Mouse (Mus musculus): ENCODE measurements around the gene Olfr1020. TPM values are rescaled to one million over a fixed set of nuclear protein-coding genes. Genes with fewer than 3 reads are reported as not detected.

The Olfr1020 gene
- polyA plus RNA-seq (2017; shearing (Covaris generic)), result under 1 TPM in 1 of 2 experiments, not detected in 1; 0.10 TPM

DNA sequence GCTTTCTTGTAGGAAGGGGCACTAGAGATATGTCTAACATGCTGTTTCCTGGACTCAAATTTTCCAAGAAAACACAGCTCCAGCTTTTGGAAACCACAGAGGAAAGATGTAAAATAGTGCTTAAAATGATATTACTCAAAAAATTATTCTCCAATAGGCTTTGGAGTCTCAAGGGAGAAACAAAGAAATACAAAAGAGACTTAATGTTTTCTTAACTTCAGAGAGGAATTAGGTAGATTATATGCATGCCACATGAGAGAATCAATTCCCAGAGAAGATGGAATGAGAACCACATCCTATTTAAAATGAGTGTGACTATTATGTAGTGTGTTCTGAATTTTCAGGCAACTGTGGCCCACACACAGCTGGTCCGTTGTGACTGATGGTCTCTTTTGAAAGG, at the start of gene Olfr1020:
Gene Olfr1020 (plus strand): TSS at position 301 of the 400 bp plus-strand sequence.

GRCm38 (mm10) chr2:85802444-85802843, 44.4 kb upstream of the Olfr1020 start, which contains the start of gene Olfr1016:
Gene Olfr1016, minus strand, starts transcription at chr2:85802544.

DNA sequence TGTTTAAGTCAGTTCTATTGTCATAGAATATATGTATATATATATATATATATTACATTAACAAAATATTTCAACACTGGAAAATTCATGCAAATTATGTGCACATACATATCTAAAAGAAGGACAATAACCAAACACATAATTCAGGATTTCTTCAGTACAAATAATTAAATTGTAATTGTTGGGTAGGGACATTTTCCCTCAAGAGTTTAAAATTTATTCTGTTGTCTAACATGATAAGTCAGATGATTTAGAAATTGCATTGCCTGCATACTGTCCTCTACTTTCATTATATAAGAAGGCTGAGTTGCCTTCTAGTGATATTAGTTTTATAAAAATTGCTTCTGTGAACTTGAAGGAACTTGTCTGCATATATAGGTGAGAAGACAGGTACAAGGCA, 28.7 kb upstream of the Olfr1020 start, which contains the start of gene Olfr1018:
Gene Olfr1018 (plus strand): TSS at position 301 of the 400 bp plus-strand sequence.

GRCm38 (mm10) chr2:85845383-85845782, 1.4 kb upstream of the Olfr1020 start, which contains the start of gene Olfr1019:
Gene Olfr1019, minus strand, starts transcription at chr2:85845483.

DNA sequence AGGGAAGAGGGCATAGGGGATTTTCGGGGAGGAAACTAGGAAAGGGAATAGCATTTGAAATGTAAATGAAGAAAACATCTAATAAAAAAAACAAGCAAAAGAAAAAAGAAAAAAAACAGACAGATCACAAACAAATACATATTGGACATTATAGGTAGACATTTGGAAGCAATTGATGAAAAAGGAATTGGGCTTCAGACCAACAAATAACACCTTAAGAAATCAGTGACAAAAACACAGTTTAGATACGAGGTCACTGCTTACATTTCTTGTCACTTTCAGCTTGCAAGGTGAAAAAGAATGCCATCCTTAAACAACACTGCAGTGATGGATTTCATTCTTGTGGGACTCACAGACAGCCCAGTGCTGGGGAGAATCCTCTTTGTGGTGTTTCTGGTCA, 21.5 kb downstream of the Olfr1020 start, which contains the start of gene Olfr1022:
Gene Olfr1022 (plus strand): TSS at position 301 of the 400 bp plus-strand sequence.

DNA sequence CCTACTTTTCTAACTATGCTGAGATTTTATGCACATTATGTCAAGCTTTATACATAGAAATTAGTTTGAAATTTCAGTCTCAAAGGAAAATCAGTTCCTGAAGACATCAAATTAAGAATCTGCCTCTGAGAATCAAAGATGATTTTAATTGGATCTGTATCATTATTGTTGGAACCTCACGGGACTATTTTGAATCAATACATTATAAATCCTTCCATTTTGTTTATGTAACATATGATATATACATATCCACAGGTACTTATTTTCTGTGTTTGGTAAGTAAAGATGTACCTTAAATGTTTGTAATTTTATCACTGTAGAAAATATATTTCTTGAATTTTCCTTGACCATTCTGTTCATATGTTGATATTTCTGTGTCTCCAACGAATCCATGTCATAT, 38.5 kb downstream of the Olfr1020 start, which contains the start of gene Olfr1023:
Gene Olfr1023 (plus strand): TSS at position 301 of the 400 bp plus-strand sequence.

Other genes starting within 250 kb of the Olfr1020 start
- gene Olfr1000, start 235.1 kb upstream of the Olfr1020 start, polyA plus RNA-seq (2017; shearing (Covaris generic)), result not detected
- gene Olfr1002, start 196.3 kb upstream of the Olfr1020 start, polyA plus RNA-seq (2017; shearing (Covaris generic)), result not detected
- gene Olfr154, start 182.6 kb upstream of the Olfr1020 start, polyA plus RNA-seq (2017; shearing (Covaris generic)), result not detected
- gene Olfr1006, start 168.3 kb upstream of the Olfr1020 start, polyA plus RNA-seq (2017; shearing (Covaris generic)), result under 1 TPM in 1 of 2 experiments, not detected in 1; 0.22 TPM
- gene Olfr1008, start 157.6 kb upstream of the Olfr1020 start, polyA plus RNA-seq (2017; shearing (Covaris generic)), result not detected
- not detected for gene Olfr1009, start 131.6 kb upstream of the Olfr1020 start, polyA plus RNA-seq (2017; shearing (Covaris generic))
- gene Olfr1012, start 84.3 kb upstream of the Olfr1020 start, polyA plus RNA-seq (2017; shearing (Covaris generic)), result not detected
- gene Olfr1013, start 79.9 kb upstream of the Olfr1020 start, polyA plus RNA-seq (2017; shearing (Covaris generic)), result not detected
- not detected for gene Olfr1014, start 74.3 kb upstream of the Olfr1020 start, polyA plus RNA-seq (2017; shearing (Covaris generic))
- under 1 TPM in 1 of 2 experiments, not detected in 1; 0.07 TPM for gene Olfr1015, start 65.0 kb upstream of the Olfr1020 start, polyA plus RNA-seq (2017; shearing (Covaris generic))
- gene Olfr1016, start 44.5 kb upstream of the Olfr1020 start, polyA plus RNA-seq (2017; shearing (Covaris generic)), result not detected
- under 1 TPM in 1 of 2 experiments, not detected in 1; 0.50 TPM for gene Olfr1018, start 28.6 kb upstream of the Olfr1020 start, polyA plus RNA-seq (2017; shearing (Covaris generic))
- not detected for gene Olfr1019, start 1.5 kb upstream of the Olfr1020 start, polyA plus RNA-seq (2017; shearing (Covaris generic))
- gene Olfr1022, start 21.6 kb downstream of the Olfr1020 start, polyA plus RNA-seq (2017; shearing (Covaris generic)), result not detected
- not detected for gene Olfr1023, start 38.6 kb downstream of the Olfr1020 start, polyA plus RNA-seq (2017; shearing (Covaris generic))
- not detected for gene Olfr1024, start 58.0 kb downstream of the Olfr1020 start, polyA plus RNA-seq (2017; shearing (Covaris generic))
- gene Olfr1025-ps1, start 68.2 kb downstream of the Olfr1020 start, polyA plus RNA-seq (2017; shearing (Covaris generic)), result under 1 TPM in 1 of 2 experiments, not detected in 1; 0.06 TPM
- under 1 TPM in 1 of 2 experiments, not detected in 1; 0.31 TPM for gene Olfr1026, start 74.5 kb downstream of the Olfr1020 start, polyA plus RNA-seq (2017; shearing (Covaris generic))
- gene Olfr1028, start 103.4 kb downstream of the Olfr1020 start, polyA plus RNA-seq (2017; shearing (Covaris generic)), result not detected
- under 1 TPM in 1 of 2 experiments, not detected in 1; 0.45 TPM for gene Olfr1029, start 126.9 kb downstream of the Olfr1020 start, polyA plus RNA-seq (2017; shearing (Covaris generic))
- gene Olfr1030, start 132.2 kb downstream of the Olfr1020 start, polyA plus RNA-seq (2017; shearing (Covaris generic)), result under 1 TPM in 1 of 2 experiments, not detected in 1; 1.00 TPM
- not detected for gene Olfr1031, start 143.3 kb downstream of the Olfr1020 start, polyA plus RNA-seq (2017; shearing (Covaris generic))
- gene Olfr1032, start 158.5 kb downstream of the Olfr1020 start, polyA plus RNA-seq (2017; shearing (Covaris generic)), result not detected
- gene Olfr1033, start 173.6 kb downstream of the Olfr1020 start, polyA plus RNA-seq (2017; shearing (Covaris generic)), result 1 to 10 TPM; 1.7 to 3.3 TPM
- under 1 TPM in 1 of 2 experiments, not detected in 1; 0.07 TPM for gene Olfr1034, start 198.8 kb downstream of the Olfr1020 start, polyA plus RNA-seq (2017; shearing (Covaris generic))
- gene Olfr1036, start 227.0 kb downstream of the Olfr1020 start, polyA plus RNA-seq (2017; shearing (Covaris generic)), result not detected
- not detected for gene Olfr1037, start 240.4 kb downstream of the Olfr1020 start, polyA plus RNA-seq (2017; shearing (Covaris generic))

Data from activated CD4-positive, CD25-positive, alpha-beta regulatory T cell (primary cell).